Mouse (Mus musculus): ENCODE data around the gene Fgf10. TPM values are rescaled to one million over a fixed set of nuclear protein-coding genes. Genes with fewer than 3 reads are reported as not detected.
A peak's percentile ranks its signal among the peaks of the same experiment; 100 is the strongest.

The Fgf10 gene
- polyA plus RNA-seq, 1 experiment from 2014 or later: 9.5 TPM

- H3K9me3 ChIP-seq (ENCODE audit: low read length): no peaks in the 10 kb centered on the region
- H3K4me3 ChIP-seq (ENCODE audit: low read depth, low read length): no peak overlapping the region
- H3K27ac ChIP-seq (ENCODE audit: low read length): no peak overlapping the region
- no peak for DNase-seq (ENCODE audit: low spot score)
- H3K4me1 ChIP-seq (ENCODE audit: insufficient read depth, low read depth, low read length): no peaks in the 10 kb centered on the region
- H3K27me3 ChIP-seq (replicated peaks; ENCODE audit: insufficient read depth, low read length): no peaks in the 10 kb centered on the region
- H3K36me3 ChIP-seq (ENCODE audit: insufficient read depth, low read length): no peaks in the 10 kb centered on the region
- no peak overlapping the region for H3K9ac ChIP-seq (replicated peaks; ENCODE audit: low read depth)
- no peak for ATAC-seq
- no peak overlapping the region for H3K4me2 ChIP-seq (replicated peaks; ENCODE audit: low read depth, low read length)
- TF ChIP-seq EP300 (IDR thresholded peaks at IDR 0.05) (no peak), CTCF (IDR thresholded peaks at IDR 0.05) (no peak)
These were observed 102.6 kb downstream of the Fgf10 start for GRCm38 (mm10) chr13:118772188-118772587.

- Histone ChIP-seq H3K4me3 (ENCODE audit: low read depth, low read length) (no peak overlapping the region), H3K9me3 (ENCODE audit: low read length) (no peaks in the 10 kb centered on the region), H3K9ac (replicated peaks; ENCODE audit: low read depth) (no peak overlapping the region), H3K4me2 (replicated peaks; ENCODE audit: low read depth, low read length) (no peak overlapping the region), H3K4me1 (ENCODE audit: insufficient read depth, low read depth, low read length) (no peaks in the 10 kb centered on the region), H3K36me3 (ENCODE audit: insufficient read depth, low read length) (no peaks in the 10 kb centered on the region), H3K27me3 (replicated peaks; ENCODE audit: insufficient read depth, low read length) (no peaks in the 10 kb centered on the region), H3K27ac (ENCODE audit: low read length) (no peak overlapping the region)
- TF ChIP-seq CTCF (IDR thresholded peaks at IDR 0.05) (no peak), EP300 (IDR thresholded peaks at IDR 0.05) (no peak)
- WGBS: 62% methylated on average over 1 of the region's 1 CpGs
- ATAC-seq: no peak
- DNase-seq (ENCODE audit: low spot score): no peak
These were observed 105.6 kb downstream of the Fgf10 start for GRCm38 (mm10) chr13:118775148-118775547.

- H3K4me2 ChIP-seq (replicated peaks; ENCODE audit: low read depth, low read length): no peak overlapping the region
- H3K27me3 ChIP-seq (replicated peaks; ENCODE audit: insufficient read depth, low read length): no peaks in the 10 kb centered on the region
- TF ChIP-seq EP300 (IDR thresholded peaks at IDR 0.05) (no peak), CTCF (IDR thresholded peaks at IDR 0.05) (no peak)
- no peak overlapping the region for H3K27ac ChIP-seq (ENCODE audit: low read length)
- H3K4me3 ChIP-seq (ENCODE audit: low read depth, low read length): no peak overlapping the region
- no peak for DNase-seq (ENCODE audit: low spot score)
- 85% methylated on average over 2 of the region's 2 CpGs for WGBS
- no peak for ATAC-seq
- no peaks in the 10 kb centered on the region for H3K4me1 ChIP-seq (ENCODE audit: insufficient read depth, low read depth, low read length)
- H3K9ac ChIP-seq (replicated peaks; ENCODE audit: low read depth): no peak overlapping the region
- no peaks in the 10 kb centered on the region for H3K36me3 ChIP-seq (ENCODE audit: insufficient read depth, low read length)
- H3K9me3 ChIP-seq (ENCODE audit: low read length): no peaks in the 10 kb centered on the region
These were observed 109.6 kb downstream of the Fgf10 start for GRCm38 (mm10) chr13:118779161-118779560.

- Histone ChIP-seq H3K4me2 (replicated peaks; ENCODE audit: low read depth, low read length) (no peak overlapping the region), H3K9ac (replicated peaks; ENCODE audit: low read depth) (no peak overlapping the region), H3K27ac (ENCODE audit: low read length) (no peak overlapping the region), H3K36me3 (ENCODE audit: insufficient read depth, low read length) (no peaks in the 10 kb centered on the region), H3K9me3 (ENCODE audit: low read length) (no peaks in the 10 kb centered on the region), H3K4me3 (ENCODE audit: low read depth, low read length) (no peak overlapping the region), H3K27me3 (replicated peaks; ENCODE audit: insufficient read depth, low read length) (no peaks in the 10 kb centered on the region), H3K4me1 (ENCODE audit: insufficient read depth, low read depth, low read length) (no peaks in the 10 kb centered on the region)
- 45% methylated on average over 4 of the region's 4 CpGs for WGBS
- ATAC-seq (no peak), DNase-seq (ENCODE audit: low spot score) (no peak)
- TF ChIP-seq EP300 (IDR thresholded peaks at IDR 0.05) (no peak), CTCF (IDR thresholded peaks at IDR 0.05) (no peak)
These were observed 122.2 kb downstream of the Fgf10 start for GRCm38 (mm10) chr13:118791753-118792152.

- WGBS: 15% methylated on average over 4 of the region's 4 CpGs
- no peak for ATAC-seq
- H3K36me3 ChIP-seq (ENCODE audit: insufficient read depth, low read length): no peaks in the 10 kb centered on the region
- H3K4me1 ChIP-seq (ENCODE audit: insufficient read depth, low read depth, low read length): no peaks in the 10 kb centered on the region
- no peak overlapping the region for H3K27ac ChIP-seq (ENCODE audit: low read length)
- no peak overlapping the region for H3K9ac ChIP-seq (replicated peaks; ENCODE audit: low read depth)
- no peak overlapping the region for H3K4me2 ChIP-seq (replicated peaks; ENCODE audit: low read depth, low read length)
- TF ChIP-seq CTCF (IDR thresholded peaks at IDR 0.05) (no peak), EP300 (IDR thresholded peaks at IDR 0.05) (no peak)
- DNase-seq (ENCODE audit: low spot score): peak; percentile 22
- H3K27me3 ChIP-seq (replicated peaks; ENCODE audit: insufficient read depth, low read length): no peaks in the 10 kb centered on the region
- H3K4me3 ChIP-seq (ENCODE audit: low read depth, low read length): no peak overlapping the region
- H3K9me3 ChIP-seq (ENCODE audit: low read length): no peaks in the 10 kb centered on the region
These were observed 122.6 kb downstream of the Fgf10 start for GRCm38 (mm10) chr13:118792198-118792597.

GRCm38 (mm10) chr13:118800176-118800575 lies 130.6 kb downstream of the Fgf10 start:
- Histone ChIP-seq H3K36me3 (ENCODE audit: insufficient read depth, low read length) (no peaks in the 10 kb centered on the region), H3K4me1 (ENCODE audit: insufficient read depth, low read depth, low read length) (no peaks in the 10 kb centered on the region; the same call in 1 of the 2 replicates), H3K4me2 (replicated peaks; ENCODE audit: low read depth, low read length) (no peak overlapping the region), H3K27ac (ENCODE audit: low read length) (no peak overlapping the region), H3K9ac (replicated peaks; ENCODE audit: low read depth) (no peak overlapping the region), H3K4me3 (ENCODE audit: low read depth, low read length) (no peak overlapping the region), H3K9me3 (ENCODE audit: low read length) (no peaks in the 10 kb centered on the region), H3K27me3 (replicated peaks; ENCODE audit: insufficient read depth, low read length) (no peaks in the 10 kb centered on the region)
- peak; percentile 32 for ATAC-seq
- WGBS: 53% methylated on average over 4 of the region's 4 CpGs
- TF ChIP-seq CTCF (IDR thresholded peaks at IDR 0.05) (no peak), EP300 (IDR thresholded peaks at IDR 0.05) (no peak; the same call in 1 of the 2 replicates)
- DNase-seq (ENCODE audit: low spot score): peak; percentile 50

GRCm38 (mm10) chr13:118806662-118807061 lies 137.1 kb downstream of the Fgf10 start:
- no peaks in the 10 kb centered on the region for H3K4me1 ChIP-seq (ENCODE audit: insufficient read depth, low read depth, low read length)
- no peak overlapping the region for H3K9ac ChIP-seq (replicated peaks; ENCODE audit: low read depth)
- H3K36me3 ChIP-seq (ENCODE audit: insufficient read depth, low read length): no peaks in the 10 kb centered on the region
- DNase-seq (ENCODE audit: low spot score) (no peak), ATAC-seq (no peak)
- no peak overlapping the region for H3K4me2 ChIP-seq (replicated peaks; ENCODE audit: low read depth, low read length)
- H3K9me3 ChIP-seq (ENCODE audit: low read length): no peaks in the 10 kb centered on the region
- WGBS: 60% methylated on average over 3 of the region's 3 CpGs
- TF ChIP-seq EP300 (IDR thresholded peaks at IDR 0.05) (no peak), CTCF (IDR thresholded peaks at IDR 0.05) (no peak)
- H3K27ac ChIP-seq (ENCODE audit: low read length): no peak overlapping the region
- no peaks in the 10 kb centered on the region for H3K27me3 ChIP-seq (replicated peaks; ENCODE audit: insufficient read depth, low read length)
- no peak overlapping the region for H3K4me3 ChIP-seq (ENCODE audit: low read depth, low read length)

All from lung, postnatal 0 days (tissue).